Mouse (Mus musculus) liver, embryonic 16.5 days (tissue): ENCODE measurements around the gene Khnyn. TPM values are rescaled to one million over a fixed set of nuclear protein-coding genes. Genes with fewer than 3 reads are reported as not detected.

Experiments used
- ATAC-seq: fragments of 200-750 bp; cut with Nextera tagmentation; 2 replicates; pipeline ENCODE4 v1.8.0; 2017; ENCODE audit warnings: low read depth, mild to moderate bottlenecking, moderate number of reproducible peaks, moderate library complexity
- H3K27ac ChIP-seq: fragments of 300-500 bp; sonication (generic); 2 replicates; pipeline ENCODE4 v1.5.1; 2014; ENCODE audit warnings: mild to moderate bottlenecking, low read length
- H3K27me3 ChIP-seq: fragments of 300-500 bp; sonication (generic); 2 replicates; pipeline ENCODE4 v1.6.1; 2014; ENCODE audit warnings: low read depth, low read length, mixed read lengths; ENCODE audit not compliant: control insufficient read depth, insufficient read depth
- H3K36me3 ChIP-seq: fragments of 300-500 bp; sonication (generic); 2 replicates; pipeline ENCODE4 v1.6.1; 2014; ENCODE audit warnings: mild to moderate bottlenecking; ENCODE audit not compliant: control insufficient read depth, insufficient read depth
- H3K4me1 ChIP-seq: fragments of 300-500 bp; sonication (generic); 2 replicates; pipeline ENCODE4 v1.6.1; 2014; ENCODE audit warnings: low read depth, low read length, mixed read lengths; ENCODE audit not compliant: control insufficient read depth
- H3K4me2 ChIP-seq: fragments of 300-500 bp; sonication (generic); 2 replicates; pipeline ENCODE4 v1.6.1; 2014; ENCODE audit warnings: low read depth, low read length, mixed read lengths
- H3K4me3 ChIP-seq: fragments of 300-500 bp; sonication (generic); 2 replicates; pipeline ENCODE4 v1.5.1; 2014; ENCODE audit warnings: low read depth, mild to moderate bottlenecking, low read length
- H3K9ac ChIP-seq: fragments of 300-500 bp; sonication (generic); 2 replicates; pipeline ENCODE4 v1.6.1; 2014; ENCODE audit warnings: low read depth, low read length
- H3K9me3 ChIP-seq: fragments of 300-500 bp; sonication (generic); replicated peaks from 2 replicates; pipeline ENCODE4 v1.6.1; 2016; ENCODE audit warnings: low read length; ENCODE audit not compliant: control insufficient read depth
- WGBS: fragments of 180-500 bp; shearing (Covaris S2); extraction: QIAGEN DNeasy Blood & Tissue Kit; methylation state at CpG from one replicate; pipeline ENCODE4 v1.1.7; 2014; ENCODE audit not compliant: insufficient replicate concordance; 5-methylcytosine and 5-hydroxymethylcytosine counted together
- polyA plus RNA-seq: library from polyadenylated mRNA; unstranded; fragments of >200 nt; fragmentation: Nextera tagmentation; extraction: Ambion mirVana; gene quantifications from 2 replicates; pipeline ENCODE4 v1.2.1, GENCODE M21; 2015

Gene Khnyn
- polyA plus RNA-seq, 1 experiment from 2014 or later, result 12.8 TPM

DNA sequence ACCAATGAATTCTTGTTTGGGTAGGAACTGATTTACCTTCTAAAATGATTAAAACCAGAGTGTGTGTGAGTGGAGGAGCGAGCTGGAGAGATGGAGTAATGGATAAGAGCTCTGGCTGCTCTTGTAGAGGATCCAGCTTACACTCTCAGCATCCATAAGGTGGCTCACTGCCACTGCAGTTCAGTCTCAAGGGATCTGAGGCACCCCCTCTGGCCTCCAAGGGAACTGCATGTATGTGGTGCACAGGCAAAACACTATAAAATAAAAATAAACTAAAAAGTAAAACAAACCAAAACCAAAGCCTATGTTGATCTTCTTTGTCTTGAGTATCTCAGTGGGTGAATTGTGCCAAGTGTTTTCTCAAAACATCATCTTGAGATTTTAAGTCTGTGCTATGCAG is 5.1 kb upstream of the Khnyn start:
- Histone ChIP-seq H3K4me2 (no peak overlapping the region), H3K27ac (no peak overlapping the region), H3K9me3 (no peaks in the 10 kb centered on the region), H3K36me3 (no peaks in the 10 kb centered on the region), H3K4me1 (peaks cover 25% of the 10 kb centered on the region), H3K27me3 (peaks cover 3% of the 10 kb centered on the region; the same call in 1 of the 2 replicates), H3K4me3 (no peak overlapping the region), H3K9ac (no peak overlapping the region)
- ATAC-seq, result no peak
- WGBS, result 20% methylated on average over 1 of the region's 1 CpGs

DNA sequence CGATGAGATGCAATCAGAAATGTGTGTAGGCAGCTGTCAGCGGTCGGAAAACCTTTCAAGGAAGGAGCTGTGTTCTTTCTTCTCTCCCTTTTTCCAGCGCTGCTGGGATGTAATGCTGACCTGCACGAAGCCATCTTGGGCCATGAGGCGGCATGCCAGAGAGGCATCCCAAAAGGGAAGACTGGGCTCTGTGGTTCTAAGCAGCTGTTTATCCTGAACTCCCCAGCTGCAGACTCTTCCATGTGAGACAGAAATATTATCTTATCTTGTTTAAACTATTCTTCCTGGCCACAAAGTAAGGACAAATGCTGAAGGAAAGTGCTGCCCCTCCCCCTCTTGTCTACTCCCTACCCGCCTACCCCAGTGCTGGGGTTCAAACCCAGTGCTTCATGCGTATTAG is 3.8 kb upstream of the Khnyn start:
- WGBS, result 36% methylated on average over 8 of the region's 8 CpGs
- Histone ChIP-seq H3K27ac (no peak overlapping the region), H3K27me3 (peaks cover 1% of the 10 kb centered on the region; the same call in 1 of the 2 replicates), H3K36me3 (no peaks in the 10 kb centered on the region), H3K4me2 (no peak overlapping the region), H3K4me1 (peaks cover 33% of the 10 kb centered on the region), H3K4me3 (no peak overlapping the region), H3K9me3 (no peaks in the 10 kb centered on the region), H3K9ac (no peak overlapping the region)
- no peak for ATAC-seq

DNA sequence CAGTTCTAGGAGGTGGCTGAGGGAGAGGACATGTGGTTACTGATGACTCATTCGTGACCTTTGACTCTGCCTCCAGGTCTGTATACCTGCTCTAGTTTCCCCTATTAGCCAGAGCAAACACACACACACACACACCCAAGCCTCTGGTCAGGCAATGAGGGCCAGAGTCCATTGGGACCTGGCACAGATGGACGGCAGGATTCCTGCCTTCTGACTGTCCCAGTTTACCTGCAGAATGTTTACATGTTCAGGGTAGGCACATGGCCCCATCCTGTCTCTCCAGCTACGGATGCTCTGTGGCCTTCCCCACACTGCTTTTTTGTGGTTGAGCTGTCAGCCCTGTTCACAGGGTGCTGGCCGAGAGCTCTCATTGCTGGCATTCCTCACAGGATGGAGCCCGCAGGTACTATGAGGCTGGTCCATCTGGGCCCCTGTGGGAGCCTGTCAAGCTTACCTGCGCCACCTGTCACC is 2.5 kb upstream of the Khnyn start:
- no peak overlapping the region for H3K4me3 ChIP-seq
- H3K9ac ChIP-seq, result no peak overlapping the region
- H3K27ac ChIP-seq, result peak overlapping the region; percentile 78
- peaks cover 43% of the 10 kb centered on the region for H3K4me1 ChIP-seq
- H3K27me3 ChIP-seq, result no peaks in the 10 kb centered on the region
- WGBS, result 48% methylated on average over 6 of the region's 6 CpGs
- peaks cover 2% of the 10 kb centered on the region for H3K36me3 ChIP-seq
- ATAC-seq, result peak; percentile 70
- no peak overlapping the region for H3K4me2 ChIP-seq
- no peaks in the 10 kb centered on the region for H3K9me3 ChIP-seq

DNA sequence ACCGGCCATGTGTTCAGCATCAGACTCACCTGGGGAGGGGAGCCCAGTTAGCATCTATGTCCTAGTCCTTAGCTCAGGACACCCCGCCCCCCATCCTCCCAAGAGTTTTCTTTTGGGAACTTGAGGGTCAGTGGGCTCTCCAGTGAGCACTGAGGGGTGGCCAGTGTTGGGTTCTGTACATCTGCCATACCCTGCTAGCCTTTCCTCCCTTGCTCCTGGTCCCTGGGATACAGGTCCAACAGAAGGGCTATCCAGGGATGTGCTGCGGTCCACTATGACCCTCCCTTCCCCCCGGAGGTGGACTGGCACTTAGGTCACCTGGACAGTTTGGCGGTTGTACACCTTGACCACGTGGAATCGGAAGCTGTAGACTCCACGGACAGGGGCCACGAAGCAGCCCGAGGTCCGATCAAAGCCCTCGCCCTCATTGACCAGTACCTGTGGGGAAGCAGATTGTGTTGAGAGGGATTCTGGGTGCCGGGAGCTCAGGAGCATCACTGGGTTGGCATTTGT is 1.5 kb upstream of the Khnyn start:
- Histone ChIP-seq H3K4me1 (peaks cover 43% of the 10 kb centered on the region), H3K4me3 (no peak overlapping the region), H3K9ac (no peak overlapping the region), H3K36me3 (peaks cover 11% of the 10 kb centered on the region), H3K4me2 (no peak overlapping the region), H3K9me3 (no peaks in the 10 kb centered on the region), H3K27me3 (no peaks in the 10 kb centered on the region), H3K27ac (peak overlapping the region; percentile 78; the same call in 1 of the 2 replicates)
- ATAC-seq, result no peak
- 83% methylated on average over 13 of the region's 13 CpGs for WGBS

DNA sequence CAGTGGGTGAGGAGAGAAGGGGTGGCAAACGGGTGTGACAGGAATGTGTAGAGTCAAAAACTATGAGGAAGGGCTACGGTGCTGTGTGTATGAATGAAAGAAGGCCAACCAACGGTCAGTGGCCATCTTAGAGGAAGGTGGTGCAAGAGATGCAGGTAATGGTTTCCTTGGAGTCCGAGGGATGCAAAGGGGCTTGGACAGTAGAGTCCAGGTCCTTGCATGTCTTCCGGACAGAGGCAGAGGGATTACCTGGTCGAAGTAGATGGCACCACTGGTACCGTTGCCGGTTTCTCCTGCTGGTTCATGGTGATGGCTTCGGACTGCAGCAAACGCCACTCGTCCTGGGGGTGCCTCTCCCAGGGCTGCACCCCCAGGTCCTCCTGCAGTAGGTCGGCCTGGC is 1.1 kb upstream of the Khnyn start:
- no peak overlapping the region for H3K9ac ChIP-seq
- peaks cover 43% of the 10 kb centered on the region for H3K4me1 ChIP-seq
- peak overlapping the region; percentile 0; the same call in 1 of the 2 replicates for H3K27ac ChIP-seq

DNA sequence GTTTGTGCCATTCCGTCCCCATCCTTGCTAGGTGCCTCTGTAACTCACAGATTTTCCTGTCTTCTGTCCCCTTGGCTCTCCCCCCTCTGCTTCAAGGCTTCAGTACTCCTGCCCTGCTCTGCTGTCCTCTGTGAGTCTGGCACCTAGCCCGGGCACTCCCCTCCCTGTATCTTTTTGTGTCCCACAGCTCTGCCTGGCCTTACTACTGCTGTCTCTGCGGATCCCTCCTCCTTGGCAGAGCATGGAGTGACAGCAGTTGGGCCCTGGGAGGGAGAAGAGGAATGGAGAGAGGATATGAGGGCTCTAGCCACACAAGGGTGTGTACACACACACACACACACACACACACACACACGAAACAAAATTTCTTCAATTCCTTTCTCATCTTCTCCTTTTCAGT is 581 bp upstream of the Khnyn start, which contains the start of gene Cbln3:
Gene Cbln3, minus strand, starts transcription at position 227 of the 400 bp plus-strand sequence.
- H3K4me1 ChIP-seq, result peaks cover 43% of the 10 kb centered on the region
- WGBS, result 38% methylated on average over 4 of the region's 4 CpGs
- no peaks in the 10 kb centered on the region for H3K9me3 ChIP-seq
- peaks cover 19% of the 10 kb centered on the region for H3K36me3 ChIP-seq
- no peaks in the 10 kb centered on the region for H3K27me3 ChIP-seq
- H3K9ac ChIP-seq, result peak within 1 kb of the TSS; percentile 93
- ATAC-seq, result no peak
- peak within 1 kb of the TSS; percentile 77 for H3K4me2 ChIP-seq
- peak within 1 kb of the TSS; percentile 79 for H3K4me3 ChIP-seq
- H3K27ac ChIP-seq, result peak within 1 kb of the TSS; percentile 91

More for the DNA sequence above, 1.1 kb upstream of the Khnyn start:
- Histone ChIP-seq H3K4me3 (no peak overlapping the region), H3K9me3 (no peaks in the 10 kb centered on the region), H3K4me2 (no peak overlapping the region), H3K36me3 (peaks cover 16% of the 10 kb centered on the region), H3K27me3 (no peaks in the 10 kb centered on the region)
- WGBS, result 74% methylated on average over 12 of the region's 12 CpGs
- ATAC-seq, result no peak

DNA sequence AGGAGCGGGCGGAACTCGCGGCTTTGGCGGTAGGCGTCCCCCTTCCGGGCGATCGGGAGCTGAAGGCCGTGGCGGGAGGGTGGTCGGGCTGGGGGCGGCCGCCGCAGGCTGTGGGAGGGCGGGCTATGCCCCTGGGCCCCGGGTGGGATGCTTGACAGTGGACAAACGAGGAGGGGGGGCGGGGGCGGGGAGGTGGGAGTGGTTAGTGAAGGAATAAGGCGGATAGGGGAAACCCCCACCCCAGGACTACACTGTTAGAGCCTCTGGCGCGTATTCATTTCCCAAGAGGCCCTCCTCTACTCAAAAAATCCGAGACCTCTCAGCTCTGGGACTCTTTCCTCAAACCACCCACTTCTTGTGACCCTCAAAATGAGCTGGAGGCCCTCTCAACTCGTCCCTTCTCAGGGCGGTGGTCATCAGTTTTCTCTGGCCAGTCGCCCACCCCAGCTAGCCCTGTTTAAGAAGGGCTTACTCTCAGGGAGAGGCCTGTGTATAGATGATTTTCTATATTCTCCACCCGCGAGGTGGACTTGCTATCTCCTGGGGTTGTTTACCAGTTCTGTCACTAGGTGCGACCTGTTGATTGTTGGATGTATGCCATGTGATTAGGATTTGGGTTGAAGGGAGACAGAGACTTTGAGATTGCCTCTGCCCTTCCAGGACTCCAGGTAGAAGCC is 505 bp downstream of the Khnyn start:
- no peaks in the 10 kb centered on the region for H3K9me3 ChIP-seq
- peaks cover 43% of the 10 kb centered on the region for H3K4me1 ChIP-seq
- H3K27me3 ChIP-seq, result no peaks in the 10 kb centered on the region
- H3K4me2 ChIP-seq, result peak overlapping the region; percentile 77
- H3K27ac ChIP-seq, result peak overlapping the region; percentile 91
- peak; percentile 14 for ATAC-seq
- under 1% methylated on average over 28 of the region's 30 CpGs for WGBS
- H3K36me3 ChIP-seq, result peaks cover 29% of the 10 kb centered on the region
- peak overlapping the region; percentile 79 for H3K4me3 ChIP-seq
- H3K9ac ChIP-seq, result peak overlapping the region; percentile 93

DNA sequence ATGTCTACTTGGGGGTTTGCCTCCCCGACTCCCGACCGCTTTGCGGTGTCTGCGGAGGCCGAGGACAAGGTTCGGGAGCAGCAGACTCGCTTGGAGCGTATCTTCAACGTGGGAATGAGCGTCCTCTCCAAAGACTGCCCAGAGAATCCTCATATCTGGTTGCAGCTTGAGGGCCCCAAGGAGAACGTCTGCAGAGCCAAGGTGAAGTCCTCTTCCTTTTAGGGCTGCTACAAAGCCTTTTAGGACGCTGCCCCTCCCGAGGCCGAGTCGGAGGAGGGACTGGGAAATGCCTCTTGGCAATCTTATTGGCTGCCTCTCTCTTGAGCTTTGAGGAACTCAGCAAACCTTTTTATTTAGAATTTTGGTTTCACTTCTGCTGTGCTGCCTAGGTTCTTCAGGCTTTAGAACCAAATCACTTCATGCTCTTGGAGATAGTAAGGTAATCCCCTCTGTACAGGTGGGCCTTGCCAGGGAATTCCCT is 1.1 kb downstream of the Khnyn start:
- Histone ChIP-seq H3K27me3 (no peaks in the 10 kb centered on the region), H3K4me2 (peak overlapping the region; percentile 77), H3K36me3 (peaks cover 29% of the 10 kb centered on the region), H3K4me3 (peak overlapping the region; percentile 79), H3K9me3 (no peaks in the 10 kb centered on the region), H3K9ac (peak overlapping the region; percentile 93), H3K4me1 (peaks cover 43% of the 10 kb centered on the region), H3K27ac (peak overlapping the region; percentile 91)
- 1% methylated on average over 16 of the region's 16 CpGs for WGBS
- no peak for ATAC-seq
